Comparison of ENCODE assay signal across 9 mouse cellular contexts in the genomic region with DNA sequence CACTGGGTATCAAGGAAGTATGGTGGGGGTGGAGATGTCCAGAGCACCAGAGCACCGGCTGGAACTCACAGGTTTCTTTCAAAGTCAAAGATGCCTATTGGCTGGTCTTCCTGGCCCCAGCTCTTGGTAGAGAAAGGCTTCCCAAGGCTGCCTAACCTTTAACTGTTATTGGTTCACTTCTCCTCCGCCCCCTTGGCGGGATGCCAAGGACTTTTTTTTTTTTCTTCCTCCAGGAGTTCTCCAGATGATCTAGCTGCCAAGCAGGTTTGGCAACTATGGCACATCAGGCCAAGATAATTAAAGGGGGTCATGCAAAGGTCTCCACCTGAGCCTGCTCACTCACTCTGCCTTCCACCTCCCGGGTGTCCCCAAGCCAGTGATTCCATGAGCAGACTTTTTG.
DNase-seq lines count a peak whose midpoint lies in the region; ATAC-seq and TF ChIP-seq lines count a peak whose summit lies in the region.
"Had no signal": no experiment of that assay in that cellular context is flagged by ENCODE, and none has a peak within 500 bp of the region (broad histone marks: within the 10 kb centered on the region; RNA-seq: fewer than 3 reads in every experiment).

No protein-coding gene starts in this region.

- peak overlapping the region; percentile 62 for H3K4me3 ChIP-seq in E14TG2a.4 (replicated peaks; ENCODE audit: low read length)
- no peak overlapping the region for H3K4me3 ChIP-seq in intestine, embryonic 15.5 days (replicated peaks)
- H3K4me3 ChIP-seq in lung, embryonic 14.5 days (ENCODE audit: low read depth, low read length), result no peak overlapping the region
- no peak overlapping the region for H3K4me3 ChIP-seq in midbrain, embryonic 10.5 days
- no peak overlapping the region for H3K4me3 ChIP-seq in midbrain, embryonic 15.5 days
- H3K4me3 ChIP-seq: midbrain, embryonic 12.5 days had no signal

- H3K27ac ChIP-seq in intestine, embryonic 15.5 days, result peak overlapping the region; percentile 71; the same call in 1 of the 2 replicates
- H3K27ac ChIP-seq in lung, embryonic 14.5 days (ENCODE audit: low read depth), result no peak overlapping the region
- H3K27ac ChIP-seq in midbrain, embryonic 10.5 days (replicated peaks), result no peak overlapping the region
- H3K27ac ChIP-seq in midbrain, embryonic 15.5 days, result no peak overlapping the region
- H3K27ac ChIP-seq: midbrain, embryonic 12.5 days had no signal

- TF ChIP-seq CTCF in E14TG2a.4 (conservative IDR thresholded peaks at IDR 0.05; ENCODE audit: low read length), result no peak
- no peak for TF ChIP-seq CTCF in lung, embryonic 14.5 days (IDR thresholded peaks at IDR 0.05; ENCODE audit: low read depth)

- DNase-seq in adrenal gland, adult (ENCODE audit: inconsistent age in 2 of 2, low spot score in 1 of 2), result peak; percentile 31 to 81
- DNase-seq in adrenal gland, adult 18-20 months (ENCODE audit: low spot score in 2 of 2), result no peak
- DNase-seq in lung, embryonic 14.5 days, result peak; percentile 91
- no peak for DNase-seq in midbrain, embryonic 10.5 days (ENCODE audit: low spot score)

- H3K27me3 ChIP-seq in E14TG2a.4 (ENCODE audit: insufficient read depth, low read length), result no peaks in the 10 kb centered on the region
- H3K27me3 ChIP-seq in intestine, embryonic 15.5 days (replicated peaks), result no peaks in the 10 kb centered on the region
- no peaks in the 10 kb centered on the region for H3K27me3 ChIP-seq in lung, embryonic 14.5 days (ENCODE audit: insufficient read depth, low read length)
- no peaks in the 10 kb centered on the region for H3K27me3 ChIP-seq in midbrain, embryonic 10.5 days (ENCODE audit: low read depth, poor library complexity, severe bottlenecking)
- no peaks in the 10 kb centered on the region for H3K27me3 ChIP-seq in midbrain, embryonic 15.5 days (replicated peaks)
- H3K27me3 ChIP-seq: midbrain, embryonic 12.5 days had no signal

- H3K36me3 ChIP-seq in E14TG2a.4 (ENCODE audit: insufficient read depth, low read length), result no peaks in the 10 kb centered on the region
- no peaks in the 10 kb centered on the region for H3K36me3 ChIP-seq in intestine, embryonic 15.5 days
- no peaks in the 10 kb centered on the region for H3K36me3 ChIP-seq in lung, embryonic 14.5 days (ENCODE audit: insufficient read depth)
- H3K36me3 ChIP-seq in midbrain, embryonic 10.5 days, result no peaks in the 10 kb centered on the region
- H3K36me3 ChIP-seq in midbrain, embryonic 15.5 days (replicated peaks), result no peaks in the 10 kb centered on the region
- H3K36me3 ChIP-seq: midbrain, embryonic 12.5 days had no signal

- H3K4me2 ChIP-seq in intestine, embryonic 15.5 days (replicated peaks), result no peak overlapping the region
- no peak overlapping the region for H3K4me2 ChIP-seq in lung, embryonic 14.5 days
- H3K4me2 ChIP-seq in midbrain, embryonic 15.5 days, result no peak overlapping the region
- H3K4me2 ChIP-seq: midbrain, embryonic 12.5 days had no signal

- ATAC-seq in intestine, embryonic 15.5 days, result peak; percentile 96
- peak; percentile 68 for ATAC-seq in lung, embryonic 14.5 days (ENCODE audit: insufficient read depth)
- no peak for ATAC-seq in megakaryocyte progenitor cell, adult 5-6 weeks (replicated peaks; ENCODE audit: poor library complexity)
- no peak for ATAC-seq in midbrain, embryonic 15.5 days (replicated peaks)

- no peaks in the 10 kb centered on the region; the same call in 1 of the 2 replicates for H3K9me3 ChIP-seq in E14TG2a.4 (ENCODE audit: low read length)
- no peaks in the 10 kb centered on the region for H3K9me3 ChIP-seq in intestine, embryonic 15.5 days
- no peaks in the 10 kb centered on the region for H3K9me3 ChIP-seq in lung, embryonic 14.5 days (ENCODE audit: low read depth, low read length)
- H3K9me3 ChIP-seq in midbrain, embryonic 10.5 days (replicated peaks), result no peaks in the 10 kb centered on the region
- H3K9me3 ChIP-seq in midbrain, embryonic 15.5 days, result no peaks in the 10 kb centered on the region
- H3K9me3 ChIP-seq: midbrain, embryonic 12.5 days had no signal

- 30% methylated on average over 4 of the region's 4 CpGs for WGBS in intestine, embryonic 15.5 days
- 43% methylated on average over 4 of the region's 4 CpGs for WGBS in lung, embryonic 14.5 days
- 76% methylated on average over 4 of the region's 4 CpGs for WGBS in midbrain, embryonic 10.5 days
- WGBS in midbrain, embryonic 15.5 days, result 74% methylated on average over 4 of the region's 4 CpGs

- H3K9ac ChIP-seq in intestine, embryonic 15.5 days, result no peak overlapping the region
- H3K9ac ChIP-seq in lung, embryonic 14.5 days, result no peak overlapping the region
- H3K9ac ChIP-seq in midbrain, embryonic 15.5 days, result no peak overlapping the region
- H3K9ac ChIP-seq: midbrain, embryonic 12.5 days had no signal

- peaks cover 53% of the 10 kb centered on the region for H3K4me1 ChIP-seq in E14TG2a.4 (replicated peaks; ENCODE audit: low read depth, low read length)
- H3K4me1 ChIP-seq in intestine, embryonic 15.5 days (replicated peaks), result 0 out of 2 replicates have a peak, but pooled peaks cover 3% of the 10 kb centered on the region
- no peaks in the 10 kb centered on the region; the same call in 1 of the 2 replicates for H3K4me1 ChIP-seq in lung, embryonic 14.5 days (ENCODE audit: insufficient read depth)
- H3K4me1 ChIP-seq in midbrain, embryonic 10.5 days, result no peaks in the 10 kb centered on the region
- no peaks in the 10 kb centered on the region for H3K4me1 ChIP-seq in midbrain, embryonic 15.5 days
- H3K4me1 ChIP-seq: midbrain, embryonic 12.5 days had no signal

Comparison
In these comparisons a context has a peak if more than half of its experiments do, and no peak if none do; other contexts are left out.
1. DNase-seq: peak in adrenal gland, adult (2 of 2) and lung, embryonic 14.5 days (single experiment); none in adrenal gland, adult 18-20 months (0 of 2) and midbrain, embryonic 10.5 days (single experiment).
2. ATAC-seq: peak in intestine, embryonic 15.5 days (single experiment) and lung, embryonic 14.5 days (single experiment); none in megakaryocyte progenitor cell, adult 5-6 weeks (single experiment) and midbrain, embryonic 15.5 days (single experiment).